Mouse (Mus musculus): Measurements from ENCODE around the gene Wfdc5.

Gene Wfdc5

GRCm38 (mm10) chr2:164128576-164129411, 53.7 kb downstream of the Wfdc5 start:
- in situ Hi-C loops (cut with MboI, MseI): no loop called here

DNA sequence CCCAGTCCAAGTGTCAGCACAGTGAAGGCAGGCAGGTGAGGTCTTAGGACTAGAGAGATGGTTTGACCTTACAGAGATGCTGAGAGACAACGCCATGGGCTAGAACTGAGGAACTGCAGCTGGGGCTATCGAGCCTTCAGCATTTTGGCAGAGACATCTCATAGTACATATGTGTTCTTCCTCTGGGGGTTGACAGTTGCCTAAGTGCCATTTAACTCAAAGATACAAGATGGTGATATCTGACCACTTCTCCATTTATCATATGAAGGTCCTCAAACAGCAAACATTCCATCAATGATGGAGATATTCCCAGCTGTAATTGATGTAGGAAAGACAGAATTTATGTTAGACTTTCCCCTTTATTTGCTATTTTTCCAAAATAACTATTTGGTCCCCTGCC, 55.2 kb downstream of the Wfdc5 start:
- in situ Hi-C loops (cut with MboI, MseI): no loop called here

- in situ Hi-C loops (cut with MboI, MseI): no loop called here
Observed at GRCm38 (mm10) chr2:164126533-164126955, 56.0 kb downstream of the Wfdc5 start.

All from T-helper 17 cell (primary cell).